Mouse (Mus musculus): ENCODE measurements around the gene Arhgap21. TPM values are rescaled to one million over a fixed set of nuclear protein-coding genes. Genes with fewer than 3 reads are reported as not detected.

The Arhgap21 gene
- polyA plus RNA-seq, 2 experiments from 2014 or later: 1.3 to 1.7 TPM

GRCm38 (mm10) chr2:20966176-20967100 lies 2.2 kb downstream of the Arhgap21 start:
- ATAC-seq: no peak

GRCm38 (mm10) chr2:20965361-20965760 lies 3.3 kb downstream of the Arhgap21 start:
- no peak for ATAC-seq

- no peak for ATAC-seq
Observed at GRCm38 (mm10) chr2:20964461-20964860, 4.2 kb downstream of the Arhgap21 start.

GRCm38 (mm10) chr2:20963226-20963805 lies 5.4 kb downstream of the Arhgap21 start:
- ATAC-seq: no peak

- no peak for ATAC-seq
Observed at GRCm38 (mm10) chr2:20962284-20962683, 6.4 kb downstream of the Arhgap21 start.

- peak; percentile 44 for ATAC-seq
Observed at GRCm38 (mm10) chr2:20961825-20962224, 6.9 kb downstream of the Arhgap21 start.

GRCm38 (mm10) chr2:20961295-20961694 lies 7.4 kb downstream of the Arhgap21 start:
- ATAC-seq: no peak

GRCm38 (mm10) chr2:20960668-20961035 lies 8.0 kb downstream of the Arhgap21 start:
- no peak for ATAC-seq

- no peak for ATAC-seq
Observed at GRCm38 (mm10) chr2:20959906-20960667, 8.6 kb downstream of the Arhgap21 start.

- ATAC-seq: no peak
Observed at GRCm38 (mm10) chr2:20959045-20959444, 9.6 kb downstream of the Arhgap21 start.

GRCm38 (mm10) chr2:20957995-20958394 lies 10.7 kb downstream of the Arhgap21 start:
- no peak for ATAC-seq

GRCm38 (mm10) chr2:20956716-20957115 lies 12.0 kb downstream of the Arhgap21 start:
- ATAC-seq: no peak

GRCm38 (mm10) chr2:20955996-20956395 lies 12.7 kb downstream of the Arhgap21 start:
- no peak for ATAC-seq

GRCm38 (mm10) chr2:20955376-20955775 lies 13.3 kb downstream of the Arhgap21 start:
- ATAC-seq: no peak

- ATAC-seq: no peak
Observed at GRCm38 (mm10) chr2:20952716-20953115, 16.0 kb downstream of the Arhgap21 start.

- no peak for ATAC-seq
Observed at GRCm38 (mm10) chr2:20949168-20949567, 19.5 kb downstream of the Arhgap21 start.

- ATAC-seq: no peak
Observed at GRCm38 (mm10) chr2:20947036-20947435, 21.6 kb downstream of the Arhgap21 start.

GRCm38 (mm10) chr2:20945596-20945995 lies 23.1 kb downstream of the Arhgap21 start:
- ATAC-seq: no peak

GRCm38 (mm10) chr2:20943730-20944454 lies 24.8 kb downstream of the Arhgap21 start:
- no peak for ATAC-seq

- ATAC-seq: no peak
Observed at GRCm38 (mm10) chr2:20943222-20943621, 25.5 kb downstream of the Arhgap21 start.

GRCm38 (mm10) chr2:20942434-20943198 lies 26.1 kb downstream of the Arhgap21 start:
- ATAC-seq: no peak

GRCm38 (mm10) chr2:20941105-20941504 lies 27.6 kb downstream of the Arhgap21 start:
- no peak for ATAC-seq
